Mouse (Mus musculus) mouse embryonic stem cell (cell line): ENCODE measurements around the gene Olfr120.
"Not testable (repeated sequence)": the region's sequence is repeated elsewhere in the genome, so short reads cannot be mapped to it uniquely, and the experiment has no call there.

ENCODE experiments used
- in situ Hi-C, 2 experiments: fragments of 300-500 bp; cut with MboI; formaldehyde crosslinking; loops; 1 replicate in 1 of 2; 3 replicates in 1 of 2; pipeline ENCODE4 v1.14.3; 2019 to 2020; ENCODE audit warnings: low sequenced_read_pairs in 2 of 2, low pct_unique_long_range_greater_than_20kb in 1 of 2, mixed read lengths in 1 of 2; ENCODE audit not compliant: unreplicated experiment in 1 of 2

Olfr120 gene

GRCm38 (mm10) chr17:37721508-37721907, at the start of gene Olfr120:
TSS of gene Olfr120 (plus strand) at chr17:37721808.
- in situ Hi-C loops = no loop called here

GRCm38 (mm10) chr17:37696264-37696663, 25.3 kb upstream of the Olfr120 start, which contains the start of gene Olfr119:
TSS of gene Olfr119 (plus strand) at chr17:37696564.
- in situ Hi-C loops = not testable (repeated sequence)

GRCm38 (mm10) chr17:37738070-37738469, 16.5 kb downstream of the Olfr120 start:
- in situ Hi-C loops = no loop called here

GRCm38 (mm10) chr17:37768307-37768706, 46.7 kb downstream of the Olfr120 start, which contains the start of gene Olfr122:
TSS of gene Olfr122 (plus strand) at chr17:37768607.
- in situ Hi-C loops = no loop called here
